Mouse (Mus musculus): ENCODE results near the gene Slc29a1.

The Slc29a1 gene

GRCm38 (mm10) chr17:45612921-45613320 lies 13.5 kb upstream of the Slc29a1 start:
- no peak for ATAC-seq (ENCODE audit: insufficient number of reproducible peaks, low FRiP score, low TSS enrichment)

GRCm38 (mm10) chr17:45612008-45612407 lies 12.6 kb upstream of the Slc29a1 start:
- no peak for ATAC-seq (ENCODE audit: insufficient number of reproducible peaks, low FRiP score, low TSS enrichment)

- ATAC-seq (ENCODE audit: insufficient number of reproducible peaks, low FRiP score, low TSS enrichment), result no peak
These were observed 10.9 kb upstream of the Slc29a1 start for GRCm38 (mm10) chr17:45610144-45610866.

- ATAC-seq (ENCODE audit: insufficient number of reproducible peaks, low FRiP score, low TSS enrichment), result no peak
These were observed 9.0 kb upstream of the Slc29a1 start for GRCm38 (mm10) chr17:45608396-45608795.

- ATAC-seq (ENCODE audit: insufficient number of reproducible peaks, low FRiP score, low TSS enrichment), result no peak
These were observed 7.8 kb upstream of the Slc29a1 start for GRCm38 (mm10) chr17:45606992-45607879.

GRCm38 (mm10) chr17:45602984-45603383 lies 3.6 kb upstream of the Slc29a1 start:
- ATAC-seq (ENCODE audit: insufficient number of reproducible peaks, low FRiP score, low TSS enrichment), result no peak

- no peak for ATAC-seq (ENCODE audit: insufficient number of reproducible peaks, low FRiP score, low TSS enrichment)
These were observed 2.5 kb upstream of the Slc29a1 start, which contains the start of gene Mymx for GRCm38 (mm10) chr17:45601877-45602304. Gene Mymx (minus strand): TSS chr17:45602102.

- no peak for ATAC-seq (ENCODE audit: insufficient number of reproducible peaks, low FRiP score, low TSS enrichment)
These were observed 1.9 kb upstream of the Slc29a1 start for GRCm38 (mm10) chr17:45601325-45601724.

- no peak for ATAC-seq (ENCODE audit: insufficient number of reproducible peaks, low FRiP score, low TSS enrichment)
These were observed 861 bp upstream of the Slc29a1 start for GRCm38 (mm10) chr17:45600267-45600666.

GRCm38 (mm10) chr17:45598891-45599290 lies 515 bp downstream of the Slc29a1 start:
- ATAC-seq (ENCODE audit: insufficient number of reproducible peaks, low FRiP score, low TSS enrichment), result no peak

- no peak for ATAC-seq (ENCODE audit: insufficient number of reproducible peaks, low FRiP score, low TSS enrichment)
These were observed 1.0 kb downstream of the Slc29a1 start for GRCm38 (mm10) chr17:45598376-45598775.

- ATAC-seq (ENCODE audit: insufficient number of reproducible peaks, low FRiP score, low TSS enrichment), result no peak
These were observed 1.6 kb downstream of the Slc29a1 start for GRCm38 (mm10) chr17:45597787-45598186.

- ATAC-seq (ENCODE audit: insufficient number of reproducible peaks, low FRiP score, low TSS enrichment), result no peak
These were observed 2.6 kb downstream of the Slc29a1 start for GRCm38 (mm10) chr17:45596631-45597396.

- peak; percentile 27; the same call in 1 of the 2 replicates for ATAC-seq (ENCODE audit: insufficient number of reproducible peaks, low FRiP score, low TSS enrichment)
These were observed 3.5 kb downstream of the Slc29a1 start for GRCm38 (mm10) chr17:45595736-45596390.

GRCm38 (mm10) chr17:45594881-45595735 lies 4.3 kb downstream of the Slc29a1 start:
- ATAC-seq (ENCODE audit: insufficient number of reproducible peaks, low FRiP score, low TSS enrichment), result peak; percentile 16; the same call in 1 of the 2 replicates

GRCm38 (mm10) chr17:45594195-45594594 lies 5.2 kb downstream of the Slc29a1 start:
- ATAC-seq (ENCODE audit: insufficient number of reproducible peaks, low FRiP score, low TSS enrichment), result no peak

- no peak for ATAC-seq (ENCODE audit: insufficient number of reproducible peaks, low FRiP score, low TSS enrichment)
These were observed 5.9 kb downstream of the Slc29a1 start for GRCm38 (mm10) chr17:45593479-45593878.

GRCm38 (mm10) chr17:45592606-45593431 lies 6.6 kb downstream of the Slc29a1 start:
- ATAC-seq (ENCODE audit: insufficient number of reproducible peaks, low FRiP score, low TSS enrichment), result no peak
